Mouse (Mus musculus) skeletal muscle tissue, adult 2 months (tissue): ENCODE results near the gene Smc3.
"Not testable (repeated sequence)": the region's sequence is repeated elsewhere in the genome, so short reads cannot be mapped to it uniquely, and the experiment has no call there.

Experiments
- DNase-seq: peaks from one replicate; pipeline ENCODE4 v3.0.0-alpha.2; 2012; ENCODE audit warnings: low read depth, low spot score

Smc3 gene

DNA sequence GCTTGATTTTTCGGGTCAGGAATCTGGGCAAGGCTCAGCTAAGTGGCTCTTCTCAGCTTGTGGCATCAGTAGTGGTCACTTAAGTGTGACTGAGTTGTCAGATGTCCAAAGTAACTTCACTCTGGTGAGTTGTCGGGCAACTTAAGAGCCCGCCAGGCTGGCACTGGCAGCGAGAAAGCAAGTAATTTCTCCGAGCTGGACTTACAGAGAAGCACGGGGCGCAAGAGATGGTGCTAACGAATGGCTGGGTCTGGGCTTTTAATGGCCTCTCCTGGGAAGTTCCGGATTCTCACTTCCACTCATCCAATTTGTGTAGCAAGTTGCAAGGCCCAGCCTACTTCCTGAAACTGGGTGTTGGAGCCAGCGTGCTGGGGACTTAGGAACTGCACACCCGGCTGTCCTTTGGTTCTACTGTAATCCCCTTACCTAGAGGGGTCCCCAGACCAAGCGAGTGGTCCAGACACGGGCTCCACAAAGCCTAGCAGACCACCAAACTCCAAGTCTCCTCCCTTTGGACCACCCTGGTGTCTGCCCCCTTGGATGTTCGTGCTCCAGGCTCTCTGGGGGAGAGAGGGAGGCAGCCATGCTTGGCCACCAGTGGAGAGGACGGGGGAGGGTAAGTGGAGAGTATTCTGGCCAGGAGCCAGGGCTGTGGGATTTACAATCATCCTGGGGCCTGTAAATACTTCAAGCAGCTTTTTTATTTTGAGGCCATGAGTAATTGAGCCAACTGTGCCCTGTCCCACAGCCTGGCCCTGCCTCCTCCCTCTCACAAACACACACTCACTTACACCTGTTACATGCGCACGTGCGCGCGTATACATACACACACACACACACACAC lies 53.6 kb downstream of the Smc3 start:
- DNase-seq, result no peak

DNA sequence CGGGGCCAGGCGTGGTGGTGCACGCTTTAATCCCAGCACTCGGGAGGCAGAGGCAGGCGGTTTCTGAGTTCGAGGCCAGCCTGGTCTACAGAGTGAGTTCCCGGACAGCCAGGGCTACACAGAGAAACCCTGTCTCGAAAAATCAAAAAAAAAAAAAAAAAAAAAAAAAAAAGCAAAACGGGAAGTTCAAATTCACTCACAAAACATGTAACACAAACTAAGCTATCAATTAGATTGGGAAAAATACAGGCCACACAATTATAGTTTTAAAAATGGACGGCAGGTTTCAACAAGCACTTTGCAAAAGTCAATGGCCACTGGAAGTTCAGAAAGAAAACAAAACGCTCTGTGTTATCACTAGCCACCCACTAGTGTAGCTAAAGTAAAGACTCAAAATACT lies 56.2 kb downstream of the Smc3 start:
- DNase-seq, result not testable (repeated sequence)

DNA sequence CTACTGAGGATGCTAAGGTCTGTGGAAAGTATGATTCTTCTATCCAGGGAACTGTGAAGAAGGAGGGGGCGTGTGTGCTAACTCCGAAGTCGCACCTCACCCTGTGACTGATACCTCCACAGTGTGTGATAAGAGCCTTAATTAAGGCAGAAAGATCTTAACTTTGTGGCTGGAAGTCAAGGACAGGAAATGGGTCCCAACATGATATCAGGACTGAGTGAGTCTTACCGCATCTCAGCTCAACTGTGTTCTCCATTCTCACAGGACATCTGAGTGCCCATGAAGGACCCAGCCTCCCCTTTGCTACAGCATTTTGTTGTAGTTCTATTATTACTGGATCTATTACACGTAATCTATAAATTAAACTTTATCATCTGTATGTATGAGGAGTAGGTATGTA lies 57.2 kb downstream of the Smc3 start:
- no peak for DNase-seq

DNA sequence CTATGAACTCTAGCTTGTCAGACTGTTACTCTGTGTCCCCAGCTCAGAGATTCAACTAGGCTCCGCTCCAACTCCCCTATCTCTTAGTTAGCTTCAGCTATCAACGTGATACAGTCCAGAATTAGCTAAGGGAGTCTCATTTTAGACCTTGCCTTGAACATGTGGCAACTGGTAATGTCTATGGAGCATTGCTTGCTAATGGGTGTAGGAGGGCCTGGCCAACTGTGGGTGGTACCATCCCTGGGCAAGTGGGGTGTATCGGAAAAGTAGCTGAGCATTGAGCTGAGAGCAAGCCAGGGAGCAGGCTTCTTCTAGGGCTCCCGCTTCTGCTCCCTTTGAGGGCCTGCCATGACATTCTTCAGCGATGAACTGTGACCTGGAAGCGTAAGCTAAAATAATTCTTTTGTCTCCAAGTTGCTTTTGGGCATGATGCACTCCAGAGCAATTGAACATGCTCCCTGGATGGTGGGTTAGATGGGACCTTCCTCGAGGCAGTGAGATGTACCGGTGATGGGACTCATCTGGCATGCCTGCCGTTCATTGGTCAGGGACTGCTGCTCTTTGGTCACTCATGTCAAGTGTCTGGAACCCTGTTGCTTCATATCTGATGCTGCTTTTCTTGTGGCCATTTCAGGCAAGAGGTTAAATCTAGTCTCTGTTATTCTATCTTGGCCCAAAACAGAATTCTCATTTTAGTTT lies 60.7 kb downstream of the Smc3 start:
- DNase-seq, result no peak

DNA sequence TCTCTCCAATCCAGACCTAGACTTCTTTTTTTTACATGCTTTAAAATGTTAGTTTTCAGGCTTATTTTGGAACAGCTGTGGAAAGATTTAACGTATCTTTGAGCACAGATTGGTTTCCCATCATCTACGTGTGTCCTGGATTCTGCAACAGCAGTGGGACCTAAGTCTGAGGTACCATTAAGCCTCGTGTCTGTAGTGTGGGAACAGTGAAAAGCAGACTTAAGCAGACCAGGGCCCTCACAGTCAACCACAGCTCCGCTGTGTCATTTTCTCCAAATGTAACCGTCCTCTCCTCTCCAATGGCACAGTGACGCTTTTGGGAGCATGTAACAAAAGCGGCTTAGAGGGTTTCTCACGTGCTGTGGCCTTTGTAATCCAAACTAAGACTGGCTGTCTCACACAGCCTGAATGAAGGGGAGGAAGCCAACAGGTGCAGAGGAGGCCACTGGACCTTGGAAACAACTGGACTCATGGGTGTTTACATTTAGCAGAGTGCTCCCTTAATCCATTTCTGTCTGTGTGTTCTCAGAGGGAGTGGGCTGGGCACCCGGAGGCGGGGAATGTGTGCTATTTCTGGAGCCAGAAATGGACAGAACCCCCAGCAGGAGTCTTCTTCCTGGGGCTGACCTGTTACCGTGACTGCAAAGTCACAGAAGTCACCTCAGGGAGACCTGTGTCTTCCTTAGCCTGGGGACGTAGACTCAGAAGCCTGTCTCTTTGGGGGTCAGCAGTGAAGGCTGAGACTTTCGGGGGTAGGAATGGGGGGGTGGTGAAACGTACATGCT lies 61.9 kb downstream of the Smc3 start:
- DNase-seq, result no peak

DNA sequence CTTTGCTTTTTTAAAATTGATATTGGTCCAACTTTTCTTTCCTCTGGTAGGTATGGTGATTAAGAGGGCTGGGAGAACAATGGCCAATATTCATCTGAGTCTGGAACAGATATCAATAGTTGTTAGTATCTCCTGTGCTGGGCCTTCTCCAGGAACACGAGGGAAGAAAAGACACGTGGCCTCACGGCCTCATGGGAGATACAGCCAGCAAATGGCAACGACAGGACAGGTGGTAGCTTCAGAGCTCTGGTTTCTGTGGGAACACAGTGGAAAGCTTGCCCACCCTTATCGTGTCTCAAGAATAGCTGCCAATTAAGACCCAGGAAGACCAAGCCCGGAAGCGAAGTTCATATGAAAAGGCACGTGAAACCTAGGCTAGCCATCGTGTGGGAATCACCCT lies 64.6 kb downstream of the Smc3 start:
- DNase-seq, result no peak

DNA sequence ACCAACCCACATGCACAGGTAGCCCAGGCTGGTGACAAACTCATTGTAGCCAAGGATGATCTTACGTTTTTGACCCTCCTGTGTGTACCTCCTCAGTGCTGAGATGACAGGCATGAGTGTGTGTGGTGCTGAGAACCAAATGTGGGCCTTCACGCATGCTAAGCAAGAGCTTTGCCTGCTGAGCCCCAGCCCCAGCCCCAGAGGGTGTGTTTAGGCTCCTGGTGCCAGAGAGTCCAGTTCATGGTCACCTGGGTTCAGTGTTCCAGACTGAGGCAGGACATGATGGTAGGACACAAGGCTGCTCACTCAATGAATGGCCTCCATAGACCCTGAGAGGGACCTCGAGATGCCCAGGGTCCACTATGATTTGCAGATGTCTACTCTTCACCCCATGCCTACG lies 65.2 kb downstream of the Smc3 start:
- DNase-seq, result no peak

DNA sequence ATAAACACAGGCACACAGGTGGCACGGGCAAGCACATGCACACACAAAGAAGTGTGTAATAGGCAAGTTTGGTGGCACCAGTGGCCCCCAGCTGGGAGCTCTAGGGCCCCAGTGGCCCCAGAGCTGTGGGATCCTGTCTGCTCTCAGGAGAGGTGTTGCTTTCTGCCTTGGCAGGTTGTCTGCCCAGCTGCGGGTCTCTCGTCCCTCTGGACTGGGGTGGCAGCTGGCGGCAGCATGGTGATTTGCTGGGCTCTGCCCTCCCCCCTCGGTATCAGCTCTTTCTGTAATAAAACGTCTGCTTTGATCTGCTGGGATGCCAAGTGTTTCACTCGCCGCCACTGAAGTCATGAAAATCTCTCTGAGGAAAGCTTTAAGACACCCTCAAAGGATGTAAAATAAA lies 66.5 kb downstream of the Smc3 start:
- no peak for DNase-seq

DNA sequence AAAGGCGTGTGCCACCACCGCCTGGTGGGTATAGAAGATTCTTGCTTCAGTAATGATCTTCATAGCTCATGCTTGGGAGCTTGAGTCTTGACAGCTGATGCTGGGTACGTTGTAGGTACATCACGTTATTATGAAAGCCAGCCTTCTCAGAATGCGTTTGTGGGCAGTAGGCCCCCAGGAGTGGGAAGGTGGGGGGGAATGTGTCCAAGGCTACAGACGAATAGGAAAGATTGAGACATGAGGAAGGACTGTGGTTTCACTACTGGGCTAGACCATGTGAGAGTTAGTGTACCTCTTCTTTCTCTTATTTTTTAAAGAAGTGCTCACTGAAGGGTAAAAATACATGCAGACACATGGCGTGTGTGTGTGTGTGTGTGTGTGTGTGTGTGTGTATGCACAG lies 68.6 kb downstream of the Smc3 start:
- DNase-seq, result no peak

DNA sequence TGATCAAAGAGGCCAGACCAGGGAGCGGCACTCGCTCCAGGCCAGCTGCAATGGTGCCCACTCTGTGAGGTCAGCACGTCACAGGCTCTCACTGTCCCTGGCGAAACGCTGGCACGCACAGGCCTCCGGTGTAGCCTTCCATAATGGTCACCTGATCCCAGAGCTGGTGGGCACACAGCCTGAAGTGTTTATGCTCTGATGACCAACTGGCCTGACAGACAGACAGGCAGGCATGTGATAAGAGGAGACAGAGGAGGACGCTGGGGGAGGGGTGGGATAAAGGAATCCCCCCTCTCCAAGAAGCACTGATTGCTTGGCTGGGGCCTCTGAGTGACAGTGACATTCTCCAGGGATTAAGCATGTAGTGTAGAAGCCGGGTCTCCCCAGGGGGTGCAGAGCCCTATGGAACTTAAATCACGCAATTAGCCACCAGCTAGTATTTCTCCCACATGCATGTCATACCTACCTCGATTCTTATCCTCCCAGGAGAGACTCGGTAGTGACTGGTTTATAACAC lies 70.5 kb downstream of the Smc3 start:
- peak; percentile 88 for DNase-seq

DNA sequence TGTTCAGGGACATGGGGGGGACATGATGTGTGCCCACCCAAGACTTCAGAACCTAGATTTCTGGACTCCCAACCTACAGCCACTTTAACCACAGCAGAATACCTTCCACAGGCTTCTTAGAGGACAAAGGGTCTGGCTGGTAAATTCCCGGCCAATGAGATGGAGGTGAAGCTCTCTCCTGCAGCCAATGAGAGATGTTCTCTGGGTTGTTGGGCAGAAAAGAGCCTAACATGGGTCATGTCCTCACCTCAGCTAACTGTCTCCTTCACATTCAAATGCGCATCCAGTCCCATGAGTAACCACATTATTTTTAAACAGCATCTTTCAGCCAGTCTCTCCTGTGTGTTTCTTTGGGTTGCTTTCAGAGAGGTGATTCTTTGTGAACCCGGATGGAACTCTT lies 71.2 kb downstream of the Smc3 start:
- no peak for DNase-seq

DNA sequence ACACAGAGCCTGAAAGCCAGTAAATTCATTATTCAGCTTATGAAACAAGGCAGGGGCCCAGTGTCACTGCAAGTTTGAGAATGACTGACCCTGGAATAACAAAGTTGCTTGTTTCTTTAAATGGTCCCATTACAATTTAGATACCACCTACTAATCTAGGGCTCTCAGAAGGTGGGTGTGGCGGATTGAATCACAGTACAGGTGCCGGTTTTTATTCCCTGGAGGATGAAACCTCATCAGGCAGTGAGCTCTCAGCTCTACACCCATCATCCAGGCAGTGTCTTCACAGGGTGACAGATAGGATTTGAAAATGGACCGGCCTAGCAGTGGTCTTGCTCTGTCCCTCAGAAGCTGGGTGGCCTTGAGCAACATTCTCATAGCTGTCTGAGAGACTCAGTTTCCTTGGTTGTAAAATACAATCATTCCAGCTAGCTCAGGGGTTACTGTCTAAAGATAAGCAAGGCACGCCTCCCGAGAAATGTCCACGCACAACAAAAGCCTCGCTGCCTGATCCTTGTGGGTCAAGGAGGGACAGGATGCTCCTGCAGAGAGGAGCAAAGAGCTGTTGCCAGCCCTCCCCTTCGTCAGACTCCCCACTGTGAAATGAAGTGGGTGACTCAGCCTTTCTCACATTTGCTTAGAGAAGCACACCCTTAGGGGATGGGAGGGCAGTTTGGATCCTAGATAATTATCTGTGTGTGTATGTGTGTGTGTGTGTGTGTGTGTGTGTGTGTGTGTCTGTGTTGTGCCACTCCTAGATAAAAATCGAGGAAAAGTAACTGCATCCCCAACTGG lies 74.1 kb downstream of the Smc3 start:
- DNase-seq, result no peak

DNA sequence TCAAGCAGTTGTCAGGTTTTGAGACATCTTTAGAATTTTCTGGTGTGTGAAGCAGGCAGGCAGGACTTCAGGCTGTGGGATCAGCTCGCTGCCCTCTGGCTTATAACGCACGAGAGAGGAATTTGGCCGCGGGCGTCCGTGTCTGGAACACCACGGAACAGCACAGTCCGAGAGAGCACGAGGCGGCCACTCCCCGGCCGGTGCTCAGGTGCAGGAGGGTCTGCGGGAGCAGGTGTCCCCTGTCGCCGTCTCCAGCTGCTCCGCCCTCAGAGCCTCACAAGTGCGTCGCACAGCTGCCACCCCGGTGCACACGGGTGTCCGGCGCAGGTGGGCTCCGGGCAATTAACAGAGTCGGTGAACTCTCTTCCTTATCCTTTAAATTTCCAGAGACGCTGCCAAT lies 76.0 kb downstream of the Smc3 start:
- DNase-seq, result peak; percentile 36

DNA sequence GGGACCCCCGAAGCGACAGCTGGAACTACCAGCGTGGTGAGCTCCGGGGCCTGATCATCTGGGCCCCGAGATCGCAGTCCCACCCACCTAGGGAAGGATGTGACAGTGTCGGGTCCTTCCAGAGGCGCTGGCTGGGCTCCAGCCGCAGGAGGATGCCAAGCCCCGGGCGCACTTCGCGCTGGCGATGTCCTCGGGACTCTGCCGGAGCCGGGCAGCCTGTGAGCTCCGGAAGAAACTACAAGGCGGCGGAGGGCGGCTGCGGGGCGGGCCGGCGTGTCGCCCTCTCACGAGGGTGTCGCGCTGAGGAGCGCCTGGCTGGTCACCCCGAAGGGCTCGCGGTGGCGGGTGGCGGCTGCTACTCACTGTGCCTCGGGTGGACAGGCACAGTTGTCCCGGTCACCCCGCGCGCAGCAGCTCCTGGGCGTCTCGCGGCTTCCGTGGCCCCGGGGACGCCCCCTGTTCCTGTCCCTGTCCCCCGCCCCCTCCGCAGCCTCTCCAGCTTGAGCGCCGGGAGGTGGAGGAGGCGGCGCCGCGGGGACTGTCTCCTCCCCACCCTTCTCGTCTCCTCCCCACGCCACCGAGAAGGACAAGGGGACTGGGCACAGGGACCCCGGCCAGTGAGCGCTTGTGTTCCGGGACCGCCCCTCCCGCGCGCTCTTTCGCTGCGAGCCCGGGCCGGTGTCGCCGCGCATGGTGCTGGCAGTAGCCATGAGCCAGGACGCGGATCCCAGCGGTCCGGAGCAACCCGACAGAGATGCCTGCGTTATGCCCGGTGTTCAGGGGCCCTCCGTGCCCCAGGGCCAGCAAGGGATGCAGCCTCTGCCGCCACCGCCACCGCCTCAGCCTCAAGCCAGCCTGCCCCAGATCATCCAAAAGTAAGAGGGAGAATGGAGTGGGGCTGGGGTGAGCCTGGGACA lies 76.8 kb downstream of the Smc3 start, which contains the start of gene Rbm20:
Rbm20 (plus strand) TSS at position 589 of the 917 bp plus-strand sequence.
- DNase-seq, result peak; percentile 74

DNA sequence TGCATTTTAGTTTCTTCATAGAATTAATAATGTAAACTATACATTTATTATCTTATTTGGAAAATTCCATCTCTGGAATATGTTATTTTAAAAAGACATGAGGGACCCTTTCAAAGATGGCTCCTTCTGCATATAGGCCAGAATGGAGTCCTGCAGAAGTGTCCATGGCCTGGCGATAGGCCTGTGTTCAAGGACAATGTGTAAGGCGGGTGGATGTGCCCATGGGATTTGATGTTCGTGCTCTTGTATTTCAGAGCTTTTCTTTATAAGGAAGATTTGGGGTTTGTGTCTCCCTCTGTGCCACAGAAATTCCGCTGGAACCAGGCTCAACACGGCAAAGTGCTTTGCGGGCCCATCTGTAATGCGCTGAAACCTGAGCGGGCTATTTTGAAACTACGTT lies 79.0 kb downstream of the Smc3 start:
- peak; percentile 28 for DNase-seq

DNA sequence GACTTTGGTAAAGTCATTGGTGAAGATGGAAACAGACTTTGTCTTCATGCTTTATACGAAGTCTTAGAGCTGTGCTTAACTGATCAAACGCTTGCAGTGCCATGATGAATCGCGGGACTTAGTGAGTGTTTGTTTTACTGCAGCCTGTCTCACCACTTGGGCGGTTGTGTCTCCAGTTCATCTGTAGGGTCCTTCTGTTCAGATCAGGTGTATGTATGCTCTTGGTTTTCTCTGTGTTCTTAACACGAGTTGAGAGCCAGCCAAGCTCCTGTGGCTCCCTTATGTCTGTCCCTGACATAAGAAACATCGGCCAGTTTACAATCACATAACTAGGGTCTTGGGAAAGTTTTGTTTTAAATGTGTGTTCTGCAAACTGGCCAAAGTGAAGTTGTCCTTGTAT lies 79.8 kb downstream of the Smc3 start:
- no peak for DNase-seq

DNA sequence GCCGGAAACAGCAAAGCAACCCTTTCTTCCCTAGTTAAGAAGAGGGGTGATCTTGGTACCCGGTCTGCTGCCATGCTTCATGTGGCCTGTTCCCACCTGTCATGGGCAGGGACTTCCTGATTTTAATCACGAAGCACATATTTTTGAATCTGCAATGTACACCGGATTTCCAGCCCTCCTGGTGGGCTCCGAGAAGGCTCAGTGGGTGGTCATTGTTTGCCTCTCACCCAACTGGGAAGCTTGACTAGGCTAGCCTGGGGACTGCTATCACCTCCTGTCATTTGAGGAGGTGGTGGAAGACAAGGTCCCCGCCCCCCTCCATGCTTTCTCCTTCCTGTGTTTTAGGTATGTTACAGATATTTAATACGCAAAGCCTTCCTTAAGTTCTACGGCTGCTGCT lies 82.2 kb downstream of the Smc3 start:
- DNase-seq, result no peak

DNA sequence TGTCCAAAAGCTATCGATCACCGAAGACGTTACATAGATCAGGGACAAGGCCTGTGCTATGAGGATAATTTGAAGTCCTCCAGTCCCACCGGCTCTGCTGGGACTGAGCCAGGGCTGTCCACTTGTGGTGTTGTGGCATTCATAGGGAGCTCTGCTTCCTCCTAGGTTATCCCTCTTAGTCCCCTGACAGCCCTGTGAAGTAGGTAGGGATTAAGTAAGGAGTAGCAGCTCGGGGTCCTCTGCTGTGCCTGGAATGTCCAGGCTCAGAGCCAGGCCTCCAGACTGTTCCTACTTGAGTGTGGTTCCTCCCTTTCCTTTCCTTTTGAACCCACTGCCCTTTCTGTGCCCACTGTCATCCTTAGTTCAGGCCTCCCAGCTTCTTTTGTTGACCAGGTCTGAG lies 87.4 kb downstream of the Smc3 start:
- no peak for DNase-seq

DNA sequence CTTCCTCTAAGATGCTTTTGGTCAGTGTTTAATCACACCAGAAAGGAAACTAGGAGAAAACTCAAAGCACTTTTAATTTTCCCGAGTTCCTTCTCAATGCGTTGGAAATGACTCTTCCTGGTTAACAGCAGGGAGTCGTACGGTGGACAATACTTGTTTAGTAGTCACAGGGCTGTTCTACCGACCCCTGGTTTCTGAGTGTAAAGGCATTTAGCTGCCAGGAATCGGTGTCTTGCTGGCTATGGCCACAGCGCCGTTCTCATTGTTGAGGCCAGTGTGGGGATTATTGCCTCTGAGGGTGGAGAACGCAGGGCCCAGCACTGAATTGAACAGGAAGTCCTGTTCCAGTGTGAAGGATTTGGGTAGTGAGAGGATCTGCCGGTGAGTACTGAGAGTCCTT lies 90.6 kb downstream of the Smc3 start:
- DNase-seq, result no peak

DNA sequence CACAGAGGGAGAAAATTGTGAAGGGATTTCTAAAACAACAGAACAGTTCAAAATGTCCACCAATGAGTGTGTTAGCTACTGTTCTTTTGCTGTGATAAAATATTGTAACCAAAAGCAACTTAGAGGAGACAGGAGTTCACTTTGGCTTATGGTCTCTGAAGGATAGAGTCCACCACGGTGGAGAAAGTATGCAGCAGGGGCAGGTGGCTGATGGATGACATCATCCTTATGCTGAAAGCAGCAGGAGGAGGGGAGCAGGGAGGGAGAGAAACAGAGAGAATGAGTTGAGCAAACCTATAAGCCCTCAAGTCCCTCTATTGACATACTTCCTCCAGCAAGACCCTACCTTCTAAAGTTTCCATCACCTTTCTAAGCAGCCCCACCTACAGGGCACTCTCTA lies 93.8 kb downstream of the Smc3 start:
- DNase-seq, result no peak
